Mouse (Mus musculus) G1E-ER4 (cell line): Measurements from ENCODE around the gene Rab26. TPM values are rescaled to one million over a fixed set of nuclear protein-coding genes. Genes with fewer than 3 reads are reported as not detected.

ENCODE experiments used
- GATA1 ChIP-seq: IDR thresholded peaks from one replicate; pipeline ENCODE4 v1.8.0; 2012; ENCODE audit warnings: low read length, inconsistent platforms
- polyA plus RNA-seq: library from polyadenylated mRNA; stranded (reverse); fragments of >175 nt; gene quantifications from 2 replicates; pipeline ENCODE4 v1.2.3, GENCODE M21; 2012

Gene Rab26
- 0.29 and 0.30 TPM in 2 replicates for polyA plus RNA-seq

GRCm38 (mm10) chr17:24534160-24534718 is at the start of gene Rab26:
Gene Rab26, minus strand, starts transcription at chr17:24534210.
- TF ChIP-seq GATA1 = no peak

DNA sequence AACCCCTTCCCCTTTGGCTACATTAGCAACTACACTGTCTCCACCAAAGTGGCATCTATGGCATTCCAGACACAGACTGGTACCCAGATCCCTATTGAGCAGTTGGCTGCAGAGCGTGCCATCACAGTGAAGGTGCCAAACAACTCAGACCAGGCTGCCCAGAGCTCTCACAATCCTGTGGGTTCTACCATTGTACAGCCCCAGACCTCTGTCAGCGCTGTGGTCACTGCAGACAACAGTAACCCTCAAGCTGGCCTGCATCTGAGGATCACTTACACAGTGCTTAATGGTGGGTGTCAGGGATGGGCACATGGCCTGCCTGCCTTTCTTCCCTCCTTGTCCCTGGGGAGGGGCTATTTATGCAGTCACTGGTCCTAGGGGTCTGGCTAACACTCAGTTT is 46.3 kb upstream of the Rab26 start:
- TF ChIP-seq GATA1 = no peak

- no peak for TF ChIP-seq GATA1
Measured at GRCm38 (mm10) chr17:24579532-24579931, 45.5 kb upstream of the Rab26 start.

GRCm38 (mm10) chr17:24573811-24574210 is 39.8 kb upstream of the Rab26 start:
- TF ChIP-seq GATA1 = no peak

- TF ChIP-seq GATA1 = no peak
Measured at GRCm38 (mm10) chr17:24572651-24573245, 38.7 kb upstream of the Rab26 start.

DNA sequence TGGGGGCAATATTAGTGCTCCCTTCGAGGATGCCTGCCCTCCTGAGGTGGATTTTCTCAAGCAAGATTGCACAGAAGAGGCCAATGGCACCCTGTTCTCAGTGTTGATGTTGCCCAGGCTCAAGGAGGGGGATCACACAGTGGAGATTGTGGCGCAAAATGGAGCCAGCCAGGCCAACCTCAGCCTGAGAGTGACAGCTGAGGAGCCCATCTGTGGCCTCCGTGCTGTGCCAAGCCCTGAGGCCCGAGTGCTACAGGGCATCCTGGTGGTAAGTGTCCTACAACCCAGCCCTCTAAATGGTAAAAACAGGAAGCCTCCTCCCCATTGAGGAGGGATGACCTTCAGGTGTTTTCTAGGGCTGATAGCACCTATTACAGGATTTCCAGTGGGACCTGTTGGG is 35.8 kb upstream of the Rab26 start:
- no peak for TF ChIP-seq GATA1

- no peak for TF ChIP-seq GATA1
Measured at GRCm38 (mm10) chr17:24567034-24567779, 33.2 kb upstream of the Rab26 start.

DNA sequence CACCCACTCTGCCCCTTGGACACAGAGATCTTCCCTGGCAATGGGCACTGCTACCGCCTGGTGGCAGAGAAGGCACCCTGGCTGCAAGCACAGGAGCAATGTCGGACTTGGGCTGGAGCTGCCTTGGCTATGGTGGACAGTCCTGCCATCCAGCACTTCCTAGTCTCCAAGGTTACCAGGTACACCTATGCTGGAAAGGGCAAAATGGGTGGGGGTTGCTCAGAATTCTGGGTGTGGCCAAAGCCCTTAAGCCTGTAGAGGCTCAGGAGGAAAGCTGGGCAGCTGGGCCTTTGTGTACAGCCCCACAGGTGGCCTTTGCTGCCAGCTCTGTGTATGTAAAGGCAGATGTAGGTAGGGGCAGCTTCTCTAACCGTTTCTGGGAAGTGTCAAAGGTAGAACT is 31.8 kb upstream of the Rab26 start:
- TF ChIP-seq GATA1 = no peak

DNA sequence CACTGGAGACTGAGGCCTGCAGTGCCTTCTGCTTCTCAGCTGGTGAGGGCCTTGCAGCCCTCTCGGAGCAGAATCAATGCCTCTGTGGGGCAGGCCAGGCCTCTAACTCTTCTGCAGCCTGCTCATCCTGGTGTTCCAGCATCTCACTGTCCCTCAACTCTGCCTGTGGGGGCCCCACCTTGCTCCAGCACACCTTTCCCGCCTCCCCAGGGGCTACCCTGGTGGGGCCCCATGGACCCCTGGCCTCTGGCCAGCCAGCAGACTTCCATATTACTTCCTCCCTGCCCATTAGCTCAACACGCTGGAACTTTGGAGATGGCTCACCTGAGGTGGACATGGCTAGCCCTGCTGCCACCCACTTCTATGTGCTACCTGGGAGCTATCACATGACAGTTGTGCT is 31.1 kb upstream of the Rab26 start:
- TF ChIP-seq GATA1 = no peak

- TF ChIP-seq GATA1 = no peak
Measured at GRCm38 (mm10) chr17:24564422-24564821, 30.4 kb upstream of the Rab26 start.

- TF ChIP-seq GATA1 = no peak
Measured at GRCm38 (mm10) chr17:24563638-24564037, 29.6 kb upstream of the Rab26 start.

- no peak for TF ChIP-seq GATA1
Measured at GRCm38 (mm10) chr17:24561592-24561991, 27.6 kb upstream of the Rab26 start.

DNA sequence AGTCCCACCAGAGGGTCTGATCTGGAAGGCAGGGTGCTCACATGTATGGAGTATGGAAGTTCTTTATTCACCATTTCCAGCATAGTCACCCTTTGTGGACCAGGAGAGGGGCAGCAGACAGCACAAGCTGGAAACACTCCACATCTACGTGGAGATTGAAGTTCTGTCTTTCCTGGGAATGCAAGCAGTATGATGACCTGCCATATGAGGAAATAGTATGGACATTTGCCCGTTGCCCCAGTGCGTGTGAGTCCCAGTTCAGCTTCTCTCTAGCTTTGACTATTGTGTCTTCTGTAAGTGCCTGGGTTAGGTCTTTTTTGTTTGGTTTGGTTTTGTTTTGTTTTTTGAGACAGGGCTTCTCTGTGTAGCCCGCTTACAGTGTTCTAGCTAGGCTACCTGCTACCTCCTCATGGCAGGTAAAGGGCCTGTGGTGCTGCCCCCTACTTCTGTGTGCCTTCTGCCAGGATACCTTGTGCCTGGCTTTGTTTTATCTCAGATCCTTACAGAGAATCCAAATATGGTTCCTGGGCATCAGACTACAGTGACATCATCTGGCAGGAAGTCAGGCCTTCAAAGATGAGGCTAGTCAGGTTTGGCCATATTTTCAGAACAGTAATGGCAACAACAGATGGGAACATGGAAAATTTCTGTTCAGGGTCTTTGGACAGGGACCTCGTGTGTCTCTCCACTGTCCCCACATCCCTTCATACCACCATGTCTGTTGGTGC is 26.5 kb upstream of the Rab26 start:
- TF ChIP-seq GATA1 = no peak

GRCm38 (mm10) chr17:24559146-24559545 is 25.1 kb upstream of the Rab26 start:
- TF ChIP-seq GATA1 = no peak

GRCm38 (mm10) chr17:24558600-24559099 is 24.6 kb upstream of the Rab26 start:
- TF ChIP-seq GATA1 = no peak

- TF ChIP-seq GATA1 = no peak
Measured at GRCm38 (mm10) chr17:24557091-24557490, 23.1 kb upstream of the Rab26 start.

DNA sequence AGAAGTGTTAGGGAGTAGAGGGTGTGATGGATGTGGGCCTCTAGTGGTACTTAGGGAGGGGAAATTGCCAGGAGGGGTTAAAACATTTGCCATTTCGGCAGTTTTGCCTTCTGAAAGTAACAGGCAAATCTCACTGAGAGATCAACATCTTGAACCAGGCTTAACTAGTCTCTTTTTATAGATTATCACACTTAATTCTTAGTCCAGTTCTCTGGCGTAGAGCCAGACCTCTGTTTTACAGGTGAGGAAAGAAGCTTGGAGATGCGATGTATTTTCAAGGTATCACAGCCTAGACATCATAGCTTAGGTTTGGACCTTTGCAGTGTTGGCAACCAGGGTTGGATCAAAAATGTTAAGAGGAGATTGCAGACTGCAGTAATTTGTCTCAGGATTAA is 17.0 kb upstream of the Rab26 start:
- TF ChIP-seq GATA1 = no peak
